Mouse (Mus musculus): ENCODE measurements around the gene Farsa.

Farsa gene

GRCm38 (mm10) chr8:84834866-84835855 is 21.6 kb upstream of the Farsa start:
- no peak for DNase-seq

GRCm38 (mm10) chr8:84837149-84837911 is 19.5 kb upstream of the Farsa start:
- DNase-seq, result no peak

GRCm38 (mm10) chr8:84837912-84838470 is 18.8 kb upstream of the Farsa start:
- DNase-seq, result no peak

- DNase-seq, result no peak
Measured at GRCm38 (mm10) chr8:84838513-84838912, 18.3 kb upstream of the Farsa start.

GRCm38 (mm10) chr8:84839411-84839810 is 17.4 kb upstream of the Farsa start:
- DNase-seq, result no peak

- DNase-seq, result no peak
Measured at GRCm38 (mm10) chr8:84839875-84840247, 16.9 kb upstream of the Farsa start.

- DNase-seq, result peak; percentile 90
Measured at GRCm38 (mm10) chr8:84840248-84840999, 16.4 kb upstream of the Farsa start, which contains the start of gene Rad23a. Gene Rad23a (minus strand): TSS chr8:84840665.

- DNase-seq, result no peak
Measured at GRCm38 (mm10) chr8:84841514-84841913, 15.3 kb upstream of the Farsa start.

GRCm38 (mm10) chr8:84844397-84845070 is 12.3 kb upstream of the Farsa start:
- DNase-seq, result no peak

GRCm38 (mm10) chr8:84845355-84846093 is 11.3 kb upstream of the Farsa start:
- peak; percentile 42 for DNase-seq

- DNase-seq, result no peak
Measured at GRCm38 (mm10) chr8:84846094-84846721, 10.6 kb upstream of the Farsa start.

GRCm38 (mm10) chr8:84846722-84847572 is 9.8 kb upstream of the Farsa start, which contains the start of gene Calr:
Gene Calr (minus strand): TSS chr8:84846934.
- peak; percentile 99 for DNase-seq

GRCm38 (mm10) chr8:84847684-84848435 is 8.9 kb upstream of the Farsa start:
- DNase-seq, result no peak

GRCm38 (mm10) chr8:84856434-84856833 is 355 bp upstream of the Farsa start:
- no peak for DNase-seq

- DNase-seq, result peak; percentile 85
Measured at GRCm38 (mm10) chr8:84871376-84872308, 14.9 kb downstream of the Farsa start, which contains the start of gene Syce2. Gene Syce2 (plus strand): TSS chr8:84872111.

GRCm38 (mm10) chr8:84872309-84872965 is 15.6 kb downstream of the Farsa start:
- peak; percentile 24 for DNase-seq

GRCm38 (mm10) chr8:84873016-84873415 is 16.2 kb downstream of the Farsa start:
- DNase-seq, result no peak

Data from lung, postnatal 14 days (tissue).